Mouse (Mus musculus) B cell, adult (primary cell): ENCODE measurements around the gene Dcst2. TPM values are rescaled to one million over a fixed set of nuclear protein-coding genes. Genes with fewer than 3 reads are reported as not detected.

Experiments
- total RNA-seq: library from RNA; stranded (reverse); gene quantifications from 4 replicates; pipeline ENCODE4 v1.2.4, GENCODE M21; 2023; ENCODE audit not compliant: inconsistent age

Gene Dcst2
- total RNA-seq: not detected in 4 replicates

GRCm38 (mm10) chr3:89361675-89362074 is at the start of gene Dcst2:
Gene Dcst2 (plus strand): TSS chr3:89361975.

GRCm38 (mm10) chr3:89322514-89323165 is 39.1 kb upstream of the Dcst2 start, which contains the start of gene Efna3:
Gene Efna3 (minus strand): TSS chr3:89322965.

GRCm38 (mm10) chr3:89337721-89338578 is 23.8 kb upstream of the Dcst2 start, which contains the start of gene Efna4:
Gene Efna4 (minus strand): TSS chr3:89338028.

GRCm38 (mm10) chr3:89349869-89350501 is 11.8 kb upstream of the Dcst2 start, which contains the start of gene Adam15:
Gene Adam15 (minus strand): TSS chr3:89349996.

GRCm38 (mm10) chr3:89365153-89365485 is 3.3 kb downstream of the Dcst2 start, which contains the start of gene Dcst1:
Gene Dcst1 (minus strand): TSS chr3:89365253.

GRCm38 (mm10) chr3:89394006-89394893 is 32.5 kb downstream of the Dcst2 start, which contains the start of gene Zbtb7b:
Gene Zbtb7b (minus strand): TSS chr3:89394776.

GRCm38 (mm10) chr3:89402693-89403092 is 40.9 kb downstream of the Dcst2 start, which contains the start of gene Lenep:
Gene Lenep (minus strand): TSS chr3:89402793.

GRCm38 (mm10) chr3:89411490-89412393 is 50.0 kb downstream of the Dcst2 start, which contains the start of gene Flad1:
Gene Flad1 (minus strand): TSS chr3:89411870.

GRCm38 (mm10) chr3:89418170-89418860 is 56.5 kb downstream of the Dcst2 start, which contains the start of the genes Cks1b and Shc1:
Gene Cks1b (minus strand): TSS chr3:89418383.
Gene Shc1 (plus strand): TSS chr3:89418443.

Other genes starting within 250 kb of the Dcst2 start
- 0.18 TPM in 1 of 4 replicates, not detected in the others for gene Pklr, start 225.8 kb upstream of the Dcst2 start, total RNA-seq
- 2.1 to 4.4 TPM (median 4.1 TPM) in 4 replicates for gene Hcn3, start 201.8 kb upstream of the Dcst2 start, total RNA-seq
- 137 to 156 TPM (median 153 TPM) in 4 replicates for gene Clk2, start 197.2 kb upstream of the Dcst2 start, total RNA-seq
- gene Scamp3, start 184.5 kb upstream of the Dcst2 start, total RNA-seq: 106 to 112 TPM (median 108 TPM) in 4 replicates
- 14.0 to 22.6 TPM (median 17.1 TPM) in 4 replicates for gene Fam189b, start 178.8 kb upstream of the Dcst2 start, total RNA-seq
- gene Gba, start 159.0 kb upstream of the Dcst2 start, total RNA-seq: 87.6 to 95.2 TPM (median 90.4 TPM) in 4 replicates
- gene Thbs3, start 146.8 kb upstream of the Dcst2 start, total RNA-seq: 7.6 to 14.7 TPM (median 8.8 TPM) in 4 replicates
- gene Mtx1, start 134.9 kb upstream of the Dcst2 start, total RNA-seq: 208 to 228 TPM (median 213 TPM) in 4 replicates
- gene Muc1, start 132.9 kb upstream of the Dcst2 start, total RNA-seq: 0.80 to 2.1 TPM (median 1.1 TPM) in 4 replicates
- 92.4 to 106 TPM (median 94.3 TPM) in 4 replicates for gene Krtcap2, start 116.0 kb upstream of the Dcst2 start, total RNA-seq
- gene Trim46, start 115.7 kb upstream of the Dcst2 start, total RNA-seq: 2.8 to 4.4 TPM (median 3.4 TPM) in 4 replicates
- gene Dpm3, start 102.6 kb upstream of the Dcst2 start, total RNA-seq: 63.2 to 86.3 TPM (median 79.6 TPM) in 4 replicates
- gene Slc50a1, start 91.4 kb upstream of the Dcst2 start, total RNA-seq: 136 to 155 TPM (median 153 TPM) in 4 replicates
- 0.48 to 1.5 TPM (median 0.78 TPM) in 4 replicates for gene Efna1, start 80.8 kb upstream of the Dcst2 start, total RNA-seq
- gene Efna3, start 39.0 kb upstream of the Dcst2 start, total RNA-seq: not detected in 4 replicates
- not detected in 4 replicates for gene Efna4, start 23.9 kb upstream of the Dcst2 start, total RNA-seq
- gene Adam15, start 12.0 kb upstream of the Dcst2 start, total RNA-seq: 4.5 to 7.9 TPM (median 5.5 TPM) in 4 replicates
- not detected in 4 replicates for gene Dcst1, start 3.3 kb downstream of the Dcst2 start, total RNA-seq
- gene Zbtb7b, start 32.8 kb downstream of the Dcst2 start, total RNA-seq: 50.9 to 68.8 TPM (median 61.8 TPM) in 4 replicates
- gene Lenep, start 40.8 kb downstream of the Dcst2 start, total RNA-seq: 1.3 TPM in 1 of 4 replicates, not detected in the others
- gene Flad1, start 49.9 kb downstream of the Dcst2 start, total RNA-seq: 40.2 to 51.7 TPM (median 45.4 TPM) in 4 replicates
- gene Cks1b, start 56.4 kb downstream of the Dcst2 start, total RNA-seq: 2.9 to 5.9 TPM (median 4.7 TPM) in 4 replicates
- gene Shc1, start 56.5 kb downstream of the Dcst2 start, total RNA-seq: 86.4 to 99.2 TPM (median 94.7 TPM) in 4 replicates
- 34.3 to 43.6 TPM (median 35.5 TPM) in 4 replicates for gene Pygo2, start 68.2 kb downstream of the Dcst2 start, total RNA-seq
- 126 to 144 TPM (median 138 TPM) in 4 replicates for gene Pbxip1, start 74.7 kb downstream of the Dcst2 start, total RNA-seq
- 15.8 to 18.6 TPM (median 16.8 TPM) in 4 replicates for gene Pmvk, start 92.6 kb downstream of the Dcst2 start, total RNA-seq
- gene Kcnn3, start 158.2 kb downstream of the Dcst2 start, total RNA-seq: not detected in 4 replicates